Mouse (Mus musculus) embryo, embryonic 11.5 days (tissue): ENCODE data around the gene Cask.

Source experiments
- DNase-seq: peaks from one replicate; pipeline ENCODE4 v3.0.0-alpha.2; 2012; ENCODE audit warnings: low read depth, low spot score

The Cask gene

GRCm38 (mm10) chrX:13631599-13632283 lies 219.4 kb downstream of the Cask start, which contains the start of gene Gpr34:
Gene Gpr34 (plus strand): TSS chrX:13632089.
- no peak for DNase-seq

GRCm38 (mm10) chrX:13622654-13623053 lies 228.5 kb downstream of the Cask start:
- no peak for DNase-seq

- DNase-seq = no peak
These were observed 229.7 kb downstream of the Cask start for GRCm38 (mm10) chrX:13621473-13621872.

GRCm38 (mm10) chrX:13618476-13618875 lies 232.7 kb downstream of the Cask start:
- DNase-seq = no peak

- DNase-seq = no peak
These were observed 233.9 kb downstream of the Cask start for GRCm38 (mm10) chrX:13617294-13617693.

- DNase-seq = no peak
These were observed 234.4 kb downstream of the Cask start for GRCm38 (mm10) chrX:13616726-13617125.

GRCm38 (mm10) chrX:13612115-13612514 lies 239.1 kb downstream of the Cask start:
- DNase-seq = no peak

- DNase-seq = no peak
These were observed 240.1 kb downstream of the Cask start for GRCm38 (mm10) chrX:13611114-13611513.

- DNase-seq = no peak
These were observed 243.4 kb downstream of the Cask start for GRCm38 (mm10) chrX:13607752-13608151.

- DNase-seq = no peak
These were observed 244.4 kb downstream of the Cask start for GRCm38 (mm10) chrX:13606741-13607140.

GRCm38 (mm10) chrX:13599966-13600365 lies 251.2 kb downstream of the Cask start:
- DNase-seq = no peak

GRCm38 (mm10) chrX:13599373-13599772 lies 251.8 kb downstream of the Cask start:
- DNase-seq = no peak

GRCm38 (mm10) chrX:13577647-13578046 lies 273.5 kb downstream of the Cask start:
- no peak for DNase-seq

GRCm38 (mm10) chrX:13576606-13577005 lies 274.6 kb downstream of the Cask start:
- no peak for DNase-seq

- no peak for DNase-seq
These were observed 276.3 kb downstream of the Cask start for GRCm38 (mm10) chrX:13574872-13575271.

GRCm38 (mm10) chrX:13574298-13574697 lies 276.9 kb downstream of the Cask start:
- DNase-seq = no peak

GRCm38 (mm10) chrX:13554504-13554903 lies 296.7 kb downstream of the Cask start:
- DNase-seq = no peak

- no peak for DNase-seq
These were observed 298.9 kb downstream of the Cask start for GRCm38 (mm10) chrX:13552288-13552687.

- no peak for DNase-seq
These were observed 299.6 kb downstream of the Cask start for GRCm38 (mm10) chrX:13551566-13551965.

- DNase-seq = no peak
These were observed 302.1 kb downstream of the Cask start for GRCm38 (mm10) chrX:13549100-13549499.

GRCm38 (mm10) chrX:13521288-13521687 lies 329.9 kb downstream of the Cask start:
- no peak for DNase-seq

- DNase-seq = no peak
These were observed 330.6 kb downstream of the Cask start for GRCm38 (mm10) chrX:13520566-13520965.

- no peak for DNase-seq
These were observed 331.8 kb downstream of the Cask start for GRCm38 (mm10) chrX:13519408-13519783.
